Mouse (Mus musculus) cortical plate, adult 2 months (tissue): ENCODE measurements at regions not wholly inside any gene's neighbourhood (a gene's known extent, or its start where the extent isn't known, plus 50 kb on each side); places are given as distances from the start of the nearest gene placed in this dataset.

Experiments
- H3K27ac ChIP-seq: fragments of 200-500 bp; 2 replicates; pipeline ENCODE4 v1.5.1; 2012; ENCODE audit warnings: low read length, control low read depth, inconsistent platforms; ENCODE audit not compliant: insufficient read depth
- H3K4me1 ChIP-seq: fragments of 200-500 bp; 2 replicates; pipeline ENCODE4 v1.6.1; 2011; ENCODE audit warnings: low read length; ENCODE audit not compliant: control insufficient read depth, insufficient read depth
- H3K4me3 ChIP-seq: fragments of 200-500 bp; 2 replicates; pipeline ENCODE4 v1.5.1; 2011; ENCODE audit warnings: mild to moderate bottlenecking, low read length, control low read depth; ENCODE audit not compliant: insufficient read depth
- CTCF ChIP-seq: fragments of 200-500 bp; IDR thresholded peaks from 2 replicates; pipeline ENCODE4 v1.5.1; 2011; ENCODE audit warnings: mild to moderate bottlenecking, control low read depth, low read length; ENCODE audit not compliant: insufficient read depth; ENCODE audit errors: extremely low read depth
- POLR2A ChIP-seq: fragments of 200-500 bp; IDR thresholded peaks from 2 replicates; pipeline ENCODE4 v1.6.1; 2011; ENCODE audit warnings: mild to moderate bottlenecking, low read length, control low read depth; ENCODE audit not compliant: insufficient read depth; ENCODE audit errors: extremely low read depth

GRCm38 (mm10) chr16:78707165-78707564, 130.7 kb upstream of the D16Ertd472e start:
- Histone ChIP-seq H3K27ac (no peak overlapping the region), H3K4me3 (no peak overlapping the region), H3K4me1 (no peaks in the 10 kb centered on the region)
- TF ChIP-seq CTCF = no peak

- H3K4me1 ChIP-seq = no peaks in the 10 kb centered on the region
- TF ChIP-seq CTCF = no peak
- no peak for TF ChIP-seq POLR2A
- H3K4me3 ChIP-seq = no peak overlapping the region
- H3K27ac ChIP-seq = no peak overlapping the region
Observed at GRCm38 (mm10) chr16:78697514-78698209, 121.2 kb upstream of the D16Ertd472e start.

- Histone ChIP-seq H3K27ac (no peak overlapping the region), H3K4me1 (no peaks in the 10 kb centered on the region), H3K4me3 (no peak overlapping the region)
- no peak for TF ChIP-seq POLR2A
Observed at GRCm38 (mm10) chr16:78688251-78688650, 111.7 kb upstream of the D16Ertd472e start.

- Histone ChIP-seq H3K4me3 (no peak overlapping the region), H3K4me1 (no peaks in the 10 kb centered on the region), H3K27ac (no peak overlapping the region)
- no peak for TF ChIP-seq POLR2A
- no peak for TF ChIP-seq CTCF
Observed at GRCm38 (mm10) chr16:78685160-78685559, 108.7 kb upstream of the D16Ertd472e start.

- TF ChIP-seq CTCF (no peak), POLR2A (no peak)
- Histone ChIP-seq H3K4me3 (no peak overlapping the region), H3K4me1 (no peaks in the 10 kb centered on the region), H3K27ac (no peak overlapping the region)
Observed at GRCm38 (mm10) chr16:78684031-78684430, 107.5 kb upstream of the D16Ertd472e start.

GRCm38 (mm10) chr16:78661126-78661525, 84.6 kb upstream of the D16Ertd472e start:
- TF ChIP-seq CTCF = no peak
- TF ChIP-seq POLR2A = no peak
- no peaks in the 10 kb centered on the region for H3K4me1 ChIP-seq
- no peak overlapping the region for H3K27ac ChIP-seq
- no peak overlapping the region for H3K4me3 ChIP-seq

- TF ChIP-seq POLR2A = no peak
- peak; percentile 50 for TF ChIP-seq CTCF
- Histone ChIP-seq H3K4me1 (no peaks in the 10 kb centered on the region), H3K4me3 (no peak overlapping the region), H3K27ac (no peak overlapping the region)
Observed at GRCm38 (mm10) chr16:78644710-78645109, 68.2 kb upstream of the D16Ertd472e start.

GRCm38 (mm10) chr16:78641717-78642116, 65.2 kb upstream of the D16Ertd472e start:
- H3K4me1 ChIP-seq = no peaks in the 10 kb centered on the region
- TF ChIP-seq POLR2A (no peak), CTCF (no peak)

GRCm38 (mm10) chr16:78641205-78641604, 64.7 kb upstream of the D16Ertd472e start:
- no peak overlapping the region for H3K4me3 ChIP-seq
- TF ChIP-seq CTCF = no peak
- TF ChIP-seq POLR2A = no peak
- no peak overlapping the region for H3K27ac ChIP-seq
- H3K4me1 ChIP-seq = no peaks in the 10 kb centered on the region

More at GRCm38 (mm10) chr16:78641717-78642116, 65.2 kb upstream of the D16Ertd472e start:
- Histone ChIP-seq H3K27ac (no peak overlapping the region), H3K4me3 (no peak overlapping the region)

GRCm38 (mm10) chr16:78637452-78637851, 60.9 kb upstream of the D16Ertd472e start:
- TF ChIP-seq POLR2A (no peak), CTCF (no peak)
- Histone ChIP-seq H3K4me3 (no peak overlapping the region), H3K4me1 (no peaks in the 10 kb centered on the region), H3K27ac (no peak overlapping the region)

- TF ChIP-seq POLR2A (no peak), CTCF (peak; percentile 61)
- H3K4me1 ChIP-seq = no peaks in the 10 kb centered on the region
- no peak overlapping the region for H3K27ac ChIP-seq
- no peak overlapping the region for H3K4me3 ChIP-seq
Observed at GRCm38 (mm10) chr16:78637015-78637414, 60.5 kb upstream of the D16Ertd472e start.
